In the genomic region with DNA sequence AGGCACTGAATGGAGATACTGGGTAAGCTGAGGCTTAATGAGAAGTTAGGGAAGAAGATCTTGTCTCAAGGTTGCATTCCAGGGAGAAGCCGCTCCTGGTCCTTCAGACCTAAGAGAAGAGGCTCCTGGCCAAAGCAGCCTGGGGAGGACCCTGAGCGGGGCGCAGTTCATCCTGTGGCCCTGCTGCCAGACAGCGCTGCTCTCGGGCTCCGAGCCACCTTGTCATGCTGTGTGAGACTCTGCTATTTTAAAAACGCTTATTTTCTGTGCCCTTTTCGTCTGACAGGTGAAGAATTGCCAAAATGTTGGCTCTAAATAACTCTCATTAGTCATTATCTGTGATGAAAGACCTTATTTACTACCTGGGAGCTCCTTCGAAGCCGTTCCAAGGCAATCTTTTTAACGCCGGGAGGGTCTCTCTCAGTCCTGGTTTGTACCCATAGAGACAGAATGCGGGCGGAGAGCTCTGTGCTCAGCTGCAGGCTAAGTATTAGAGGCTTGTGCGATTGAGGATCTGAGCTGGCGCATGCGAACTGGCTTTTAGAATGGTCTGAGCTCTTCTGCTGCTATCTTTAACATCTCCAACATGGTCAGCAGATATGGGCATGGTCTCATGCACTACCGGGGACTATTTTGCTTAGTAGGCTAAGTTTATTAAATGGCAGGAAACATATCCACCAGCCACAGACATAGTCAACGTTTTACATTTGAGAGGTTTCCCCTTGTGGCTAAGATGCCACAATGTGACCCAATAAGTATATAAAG, we compare ENCODE assay signal across 31 mouse cellular contexts.
DNase-seq lines count a peak whose midpoint lies in the region; ATAC-seq and TF ChIP-seq lines count a peak whose summit lies in the region.
"Had no signal": no experiment of that assay in that cellular context is flagged by ENCODE, and none has a peak within 500 bp of the region (broad histone marks: within the 10 kb centered on the region; RNA-seq: fewer than 3 reads in every experiment).

No protein-coding gene starts in this region.

- no peak overlapping the region for H3K4me3 ChIP-seq in forebrain, postnatal 0 days (ENCODE audit: low read depth, low read length)
- no peak overlapping the region for H3K4me3 ChIP-seq in forebrain, embryonic 14.5 days (ENCODE audit: low read depth, low read length)
- 0 out of 2 replicates have a peak overlapping the region, but pooled peaks have one; percentile 5 for H3K4me3 ChIP-seq in left cerebral cortex, adult 2 months
- H3K4me3 ChIP-seq in macrophage (ENCODE audit: inconsistent target) = no peak overlapping the region
- H3K4me3 ChIP-seq in lung, adult 2 months (replicated peaks; ENCODE audit: extremely low read depth, low read depth, low read length) = no peak overlapping the region
- H3K4me3 ChIP-seq: embryonic facial prominence, embryonic 10.5 days; embryonic facial prominence, embryonic 15.5 days; heart, embryonic 10.5 days; heart, embryonic 15.5 days; hindbrain, embryonic 12.5 days; kidney, embryonic 15.5 days; limb, embryonic 10.5 days; limb, embryonic 15.5 days; liver, embryonic 13.5 days; midbrain, embryonic 12.5 days; neural tube, embryonic 13.5 days had no signal

- intact Hi-C loops in left cerebral cortex, adult 2 months (cut with DNase I) = no loop called here

- no peak overlapping the region for H3K9ac ChIP-seq in forebrain, postnatal 0 days
- no peak overlapping the region for H3K9ac ChIP-seq in forebrain, embryonic 14.5 days (ENCODE audit: low read length)
- H3K9ac ChIP-seq: embryonic facial prominence, embryonic 15.5 days; heart, embryonic 15.5 days; hindbrain, embryonic 12.5 days; kidney, embryonic 15.5 days; limb, embryonic 15.5 days; liver, embryonic 13.5 days; midbrain, embryonic 12.5 days; neural tube, embryonic 13.5 days had no signal

- peak; percentile 38 to 52 for DNase-seq in cerebellum, postnatal 14 days
- peak; percentile 24 for DNase-seq in forebrain, postnatal 0 days
- DNase-seq in forebrain, embryonic 14.5 days (ENCODE audit: low spot score) = no peak
- no peak for DNase-seq in left cerebral cortex, adult 2 months (ENCODE audit: extremely low spot score in 1 of 2, low spot score in 2 of 2)
- DNase-seq in left cerebral cortex, adult 18-20 months (ENCODE audit: low spot score in 2 of 2) = no peak
- no peak for DNase-seq in lung, adult 2 months
- DNase-seq: adrenal gland, postnatal 10 days; gastrocnemius, postnatal 10 days; kidney, adult 18-20 months; kidney, postnatal 25 days; liver, embryonic 13.5 days; lung, adult 18-20 months; lung, postnatal 10 days; right cerebral cortex, postnatal 4 days; thymus, adult 18-20 months; thymus, postnatal 25 days had no signal

- TF ChIP-seq CTCF in forebrain, postnatal 0 days (IDR thresholded peaks at IDR 0.05; ENCODE audit: low read depth) = no peak
- no peak for TF ChIP-seq CTCF in left cerebral cortex, adult 2 months (IDR thresholded peaks at IDR 0.05)
- TF ChIP-seq CTCF in lung, adult 2 months (IDR thresholded peaks at IDR 0.05; ENCODE audit: insufficient read depth, low read length) = no peak

- no peak overlapping the region for H3K27ac ChIP-seq in forebrain, postnatal 0 days (ENCODE audit: low read depth, low read length)
- no peak overlapping the region for H3K27ac ChIP-seq in forebrain, embryonic 14.5 days (ENCODE audit: low read depth, low read length)
- 0 out of 2 replicates have a peak overlapping the region, but pooled peaks have one; percentile 25 for H3K27ac ChIP-seq in left cerebral cortex, adult 2 months
- peak overlapping the region; percentile 95 for H3K27ac ChIP-seq in macrophage
- H3K27ac ChIP-seq: embryonic facial prominence, embryonic 10.5 days; embryonic facial prominence, embryonic 15.5 days; heart, embryonic 10.5 days; heart, embryonic 15.5 days; hindbrain, embryonic 12.5 days; kidney, embryonic 15.5 days; limb, embryonic 10.5 days; limb, embryonic 15.5 days; liver, embryonic 13.5 days; midbrain, embryonic 12.5 days; neural tube, embryonic 13.5 days; stomach, postnatal 0 days had no signal

- ATAC-seq in cerebellum, adult (ENCODE audit: insufficient number of reproducible peaks, low FRiP score, low TSS enrichment) = no peak
- ATAC-seq in forebrain, postnatal 0 days = peak; percentile 51; the same call in 1 of the 2 replicates
- no peak for ATAC-seq in forebrain, embryonic 14.5 days
- ATAC-seq: inflammation-experienced regulatory T-cells, adult 6 months; Patski had no signal

- no peaks in the 10 kb centered on the region for H3K9me3 ChIP-seq in forebrain, postnatal 0 days (ENCODE audit: low read length)
- no peaks in the 10 kb centered on the region for H3K9me3 ChIP-seq in forebrain, embryonic 14.5 days (replicated peaks; ENCODE audit: control insufficient read depth, low read length)
- H3K9me3 ChIP-seq: embryonic facial prominence, embryonic 10.5 days; embryonic facial prominence, embryonic 15.5 days; heart, embryonic 10.5 days; heart, embryonic 15.5 days; hindbrain, embryonic 12.5 days; kidney, embryonic 15.5 days; limb, embryonic 10.5 days; limb, embryonic 15.5 days; liver, embryonic 13.5 days; midbrain, embryonic 12.5 days; neural tube, embryonic 13.5 days had no signal

- H3K79me2 ChIP-seq in macrophage (ENCODE audit: inconsistent target) = no peaks in the 10 kb centered on the region

- 58% methylated on average over 19 of the region's 19 CpGs for WGBS in forebrain, postnatal 0 days
- 69% methylated on average over 19 of the region's 19 CpGs for WGBS in forebrain, embryonic 14.5 days
- 78% methylated on average over 18 of the region's 19 CpGs for WGBS in macrophage (ENCODE audit: missing documents)
- WGBS in lung, adult 2 months = 76% methylated on average over 19 of the region's 19 CpGs

- H3K27me3 ChIP-seq in forebrain, postnatal 0 days (ENCODE audit: insufficient read depth, low read length) = no peaks in the 10 kb centered on the region
- no peaks in the 10 kb centered on the region for H3K27me3 ChIP-seq in forebrain, embryonic 14.5 days (replicated peaks; ENCODE audit: control insufficient read depth, insufficient read depth, low read length)
- H3K27me3 ChIP-seq: embryonic facial prominence, embryonic 15.5 days; heart, embryonic 15.5 days; kidney, embryonic 15.5 days; limb, embryonic 15.5 days; liver, embryonic 13.5 days had no signal

- no peaks in the 10 kb centered on the region for H3K36me3 ChIP-seq in forebrain, postnatal 0 days (ENCODE audit: insufficient read depth)
- H3K36me3 ChIP-seq in forebrain, embryonic 14.5 days (ENCODE audit: control insufficient read depth, insufficient read depth, low read length) = no peaks in the 10 kb centered on the region
- H3K36me3 ChIP-seq in macrophage (ENCODE audit: inconsistent target) = no peaks in the 10 kb centered on the region
- H3K36me3 ChIP-seq: embryonic facial prominence, embryonic 10.5 days; embryonic facial prominence, embryonic 15.5 days; heart, embryonic 10.5 days; heart, embryonic 15.5 days; hindbrain, embryonic 12.5 days; kidney, embryonic 15.5 days; limb, embryonic 10.5 days; limb, embryonic 15.5 days; liver, embryonic 13.5 days; midbrain, embryonic 12.5 days; neural tube, embryonic 13.5 days had no signal

- 0 out of 2 replicates have a peak overlapping the region, but pooled peaks have one; percentile 21 for H3K4me2 ChIP-seq in forebrain, postnatal 0 days (ENCODE audit: low read depth)
- H3K4me2 ChIP-seq in forebrain, embryonic 14.5 days (ENCODE audit: low read length) = no peak overlapping the region
- H3K4me2 ChIP-seq: embryonic facial prominence, embryonic 15.5 days; heart, embryonic 15.5 days; hindbrain, embryonic 12.5 days; kidney, embryonic 15.5 days; limb, embryonic 15.5 days; liver, embryonic 13.5 days; midbrain, embryonic 12.5 days; neural tube, embryonic 13.5 days had no signal

- H3K4me1 ChIP-seq in forebrain, postnatal 0 days (ENCODE audit: insufficient read depth) = no peaks in the 10 kb centered on the region
- H3K4me1 ChIP-seq in forebrain, embryonic 14.5 days (ENCODE audit: control insufficient read depth, insufficient read depth, low read length) = peaks cover 3% of the 10 kb centered on the region; the same call in 1 of the 2 replicates
- 0 out of 2 replicates have a peak, but pooled peaks cover 2% of the 10 kb centered on the region for H3K4me1 ChIP-seq in lung, adult 2 months (ENCODE audit: control insufficient read depth, insufficient read depth, low read length)
- H3K4me1 ChIP-seq: embryonic facial prominence, embryonic 10.5 days; embryonic facial prominence, embryonic 15.5 days; heart, embryonic 10.5 days; heart, embryonic 15.5 days; hindbrain, embryonic 12.5 days; kidney, embryonic 15.5 days; limb, embryonic 10.5 days; limb, embryonic 15.5 days; liver, embryonic 13.5 days had no signal

- TF ChIP-seq POLR2A in lung, adult 2 months (IDR thresholded peaks at IDR 0.05; ENCODE audit: borderline replicate concordance, extremely low read depth, low read depth, low read length) = no peak

Comparison
In these comparisons a context has a peak if more than half of its experiments do, and no peak if none do; other contexts are left out.
1. DNase-seq: peak in cerebellum, postnatal 14 days (2 of 2) and forebrain, postnatal 0 days (single experiment); none in forebrain, embryonic 14.5 days (single experiment), left cerebral cortex, adult 2 months (0 of 2), left cerebral cortex, adult 18-20 months (0 of 2) and lung, adult 2 months (single experiment).
2. H3K27ac ChIP-seq: peak in left cerebral cortex, adult 2 months (single experiment) and macrophage (single experiment); none in forebrain, postnatal 0 days (single experiment) and forebrain, embryonic 14.5 days (single experiment).